Mouse (Mus musculus): ENCODE data around the gene Crb1. TPM values are rescaled to one million over a fixed set of nuclear protein-coding genes. Genes with fewer than 3 reads are reported as not detected.

The Crb1 gene
- polyA plus RNA-seq, 1 experiment from 2014 or later, result 3.5 TPM

GRCm38 (mm10) chr1:139255581-139255980 lies 121.3 kb downstream of the Crb1 start:
- no peak for ATAC-seq (ENCODE audit: low FRiP score, low read depth)
- WGBS, result 75% methylated on average over 7 of the region's 7 CpGs
- H3K9ac ChIP-seq (replicated peaks), result no peak overlapping the region

GRCm38 (mm10) chr1:139252041-139252440 lies 124.9 kb downstream of the Crb1 start:
- WGBS, result 86% methylated on average over 3 of the region's 3 CpGs
- H3K4me1 ChIP-seq, result no peaks in the 10 kb centered on the region
- H3K9ac ChIP-seq (replicated peaks), result no peak overlapping the region
- H3K9me3 ChIP-seq, result no peaks in the 10 kb centered on the region
- no peak overlapping the region for H3K4me3 ChIP-seq
- H3K36me3 ChIP-seq, result no peaks in the 10 kb centered on the region
- no peak for ATAC-seq (ENCODE audit: low FRiP score, low read depth)
- H3K27ac ChIP-seq (replicated peaks), result no peak overlapping the region
- H3K27me3 ChIP-seq, result no peaks in the 10 kb centered on the region
- H3K4me2 ChIP-seq (replicated peaks), result no peak overlapping the region

More at GRCm38 (mm10) chr1:139255581-139255980, 121.3 kb downstream of the Crb1 start:
- no peak overlapping the region for H3K4me2 ChIP-seq (replicated peaks)
- H3K36me3 ChIP-seq, result no peaks in the 10 kb centered on the region
- H3K27me3 ChIP-seq, result no peaks in the 10 kb centered on the region
- H3K27ac ChIP-seq (replicated peaks), result no peak overlapping the region
- no peak overlapping the region for H3K4me3 ChIP-seq
- no peaks in the 10 kb centered on the region for H3K9me3 ChIP-seq
- H3K4me1 ChIP-seq, result no peaks in the 10 kb centered on the region

- Histone ChIP-seq H3K36me3 (no peaks in the 10 kb centered on the region), H3K27ac (replicated peaks) (no peak overlapping the region), H3K9me3 (no peaks in the 10 kb centered on the region), H3K4me3 (no peak overlapping the region), H3K27me3 (no peaks in the 10 kb centered on the region), H3K4me1 (no peaks in the 10 kb centered on the region), H3K4me2 (replicated peaks) (no peak overlapping the region), H3K9ac (replicated peaks) (no peak overlapping the region)
- WGBS, result 88% methylated on average over 6 of the region's 6 CpGs
- no peak for ATAC-seq (ENCODE audit: low FRiP score, low read depth)
Observed at GRCm38 (mm10) chr1:139249159-139249558, 127.7 kb downstream of the Crb1 start.

GRCm38 (mm10) chr1:139246723-139247380 lies 130.0 kb downstream of the Crb1 start:
- 84% methylated on average over 12 of the region's 12 CpGs for WGBS
- no peak overlapping the region for H3K27ac ChIP-seq (replicated peaks)
- no peak overlapping the region for H3K4me2 ChIP-seq (replicated peaks)
- H3K4me1 ChIP-seq, result no peaks in the 10 kb centered on the region
- H3K27me3 ChIP-seq, result no peaks in the 10 kb centered on the region
- H3K9me3 ChIP-seq, result no peaks in the 10 kb centered on the region
- H3K9ac ChIP-seq (replicated peaks), result no peak overlapping the region
- H3K4me3 ChIP-seq, result no peak overlapping the region
- no peaks in the 10 kb centered on the region for H3K36me3 ChIP-seq
- ATAC-seq (ENCODE audit: low FRiP score, low read depth), result no peak

GRCm38 (mm10) chr1:139236794-139237193 lies 140.1 kb downstream of the Crb1 start:
- ATAC-seq (ENCODE audit: low FRiP score, low read depth), result no peak
- H3K36me3 ChIP-seq, result no peaks in the 10 kb centered on the region
- WGBS, result 58% methylated on average over 5 of the region's 5 CpGs
- H3K27ac ChIP-seq (replicated peaks), result no peak overlapping the region
- H3K4me3 ChIP-seq, result no peak overlapping the region
- H3K9ac ChIP-seq (replicated peaks), result no peak overlapping the region
- H3K9me3 ChIP-seq, result no peaks in the 10 kb centered on the region
- H3K27me3 ChIP-seq, result no peaks in the 10 kb centered on the region
- no peak overlapping the region for H3K4me2 ChIP-seq (replicated peaks)
- H3K4me1 ChIP-seq, result no peaks in the 10 kb centered on the region; the same call in 1 of the 2 replicates

GRCm38 (mm10) chr1:139234611-139235568 lies 142.0 kb downstream of the Crb1 start:
- H3K4me1 ChIP-seq, result no peaks in the 10 kb centered on the region; the same call in 1 of the 2 replicates
- H3K27ac ChIP-seq (replicated peaks), result no peak overlapping the region
- WGBS, result 90% methylated on average over 3 of the region's 3 CpGs
- no peaks in the 10 kb centered on the region for H3K36me3 ChIP-seq
- H3K4me2 ChIP-seq (replicated peaks), result no peak overlapping the region
- H3K27me3 ChIP-seq, result no peaks in the 10 kb centered on the region
- no peak overlapping the region for H3K9ac ChIP-seq (replicated peaks)
- no peaks in the 10 kb centered on the region for H3K9me3 ChIP-seq
- no peak overlapping the region for H3K4me3 ChIP-seq
- no peak for ATAC-seq (ENCODE audit: low FRiP score, low read depth)

GRCm38 (mm10) chr1:139232636-139233035 lies 144.3 kb downstream of the Crb1 start:
- Histone ChIP-seq H3K4me1 (no peaks in the 10 kb centered on the region; the same call in 1 of the 2 replicates), H3K9me3 (no peaks in the 10 kb centered on the region), H3K4me3 (no peak overlapping the region), H3K36me3 (no peaks in the 10 kb centered on the region), H3K27ac (replicated peaks) (no peak overlapping the region), H3K27me3 (no peaks in the 10 kb centered on the region), H3K4me2 (replicated peaks) (no peak overlapping the region), H3K9ac (replicated peaks) (no peak overlapping the region)
- ATAC-seq (ENCODE audit: low FRiP score, low read depth), result no peak
- WGBS, result 58% methylated on average over 3 of the region's 3 CpGs

- WGBS, result 90% methylated on average over 6 of the region's 6 CpGs
- no peak overlapping the region for H3K27ac ChIP-seq (replicated peaks)
- H3K9ac ChIP-seq (replicated peaks), result no peak overlapping the region
- H3K36me3 ChIP-seq, result no peaks in the 10 kb centered on the region
- ATAC-seq (ENCODE audit: low FRiP score, low read depth), result no peak
- H3K9me3 ChIP-seq, result no peaks in the 10 kb centered on the region
- H3K27me3 ChIP-seq, result no peaks in the 10 kb centered on the region
- H3K4me3 ChIP-seq, result no peak overlapping the region
- no peaks in the 10 kb centered on the region for H3K4me1 ChIP-seq
- no peak overlapping the region for H3K4me2 ChIP-seq (replicated peaks)
Observed at GRCm38 (mm10) chr1:139224309-139224949, 152.5 kb downstream of the Crb1 start.

GRCm38 (mm10) chr1:139223804-139224203 lies 153.1 kb downstream of the Crb1 start:
- Histone ChIP-seq H3K9me3 (no peaks in the 10 kb centered on the region), H3K4me3 (no peak overlapping the region), H3K9ac (replicated peaks) (no peak overlapping the region), H3K27me3 (no peaks in the 10 kb centered on the region), H3K4me2 (replicated peaks) (no peak overlapping the region), H3K27ac (replicated peaks) (no peak overlapping the region), H3K36me3 (no peaks in the 10 kb centered on the region), H3K4me1 (no peaks in the 10 kb centered on the region)
- no peak for ATAC-seq (ENCODE audit: low FRiP score, low read depth)
- WGBS, result 79% methylated on average over 4 of the region's 4 CpGs

GRCm38 (mm10) chr1:139215311-139215710 lies 161.6 kb downstream of the Crb1 start:
- Histone ChIP-seq H3K9ac (replicated peaks) (no peak overlapping the region), H3K27ac (replicated peaks) (no peak overlapping the region), H3K4me1 (peaks cover 8% of the 10 kb centered on the region), H3K4me3 (no peak overlapping the region), H3K27me3 (no peaks in the 10 kb centered on the region), H3K36me3 (no peaks in the 10 kb centered on the region), H3K9me3 (no peaks in the 10 kb centered on the region), H3K4me2 (replicated peaks) (no peak overlapping the region)
- no peak for ATAC-seq (ENCODE audit: low FRiP score, low read depth)
- WGBS, result 70% methylated on average over 8 of the region's 8 CpGs

- no peak overlapping the region for H3K27ac ChIP-seq (replicated peaks)
- no peak overlapping the region for H3K4me2 ChIP-seq (replicated peaks)
- H3K4me1 ChIP-seq, result peaks cover 15% of the 10 kb centered on the region
- 70% methylated on average over 4 of the region's 4 CpGs for WGBS
- H3K9ac ChIP-seq (replicated peaks), result no peak overlapping the region
- H3K4me3 ChIP-seq, result no peak overlapping the region
- no peaks in the 10 kb centered on the region for H3K9me3 ChIP-seq
- ATAC-seq (ENCODE audit: low FRiP score, low read depth), result no peak
- no peaks in the 10 kb centered on the region for H3K36me3 ChIP-seq
- no peaks in the 10 kb centered on the region for H3K27me3 ChIP-seq
Observed at GRCm38 (mm10) chr1:139210505-139210904, 166.4 kb downstream of the Crb1 start.

GRCm38 (mm10) chr1:139209796-139210195 lies 167.1 kb downstream of the Crb1 start:
- Histone ChIP-seq H3K4me1 (peaks cover 15% of the 10 kb centered on the region), H3K27ac (replicated peaks) (peak overlapping the region; percentile 11; the same call in 1 of the 2 replicates), H3K27me3 (no peaks in the 10 kb centered on the region), H3K4me2 (replicated peaks) (peak overlapping the region; percentile 12), H3K4me3 (no peak overlapping the region), H3K36me3 (no peaks in the 10 kb centered on the region), H3K9ac (replicated peaks) (no peak overlapping the region), H3K9me3 (no peaks in the 10 kb centered on the region)
- WGBS, result 7% methylated on average over 7 of the region's 7 CpGs
- peak; percentile 67 for ATAC-seq (ENCODE audit: low FRiP score, low read depth)
